Mouse (Mus musculus): ENCODE data around the gene Olfr312.

GRCm38 (mm10) chr11:58847636-58848035 lies 18.6 kb downstream of the Olfr312 start:
- TF ChIP-seq CTCF (IDR thresholded peaks at IDR 0.05; ENCODE audit: low read depth), result no peak
- no peak for TF ChIP-seq EP300 (IDR thresholded peaks at IDR 0.05; ENCODE audit: low read depth)

Data from heart, postnatal 0 days (tissue).